Mouse (Mus musculus) thymus, postnatal 14 days (tissue): ENCODE measurements at regions not wholly inside any gene's neighbourhood (a gene's known extent, or its start where the extent isn't known, plus 50 kb on each side); places are given as distances from the start of the nearest gene placed in this dataset.
A peak's percentile ranks its signal among the peaks of the same experiment; 100 is the strongest.

Experiments
- DNase-seq: peaks from one replicate; pipeline ENCODE4 v3.0.0; 2021

- no peak for DNase-seq
Observed at GRCm38 (mm10) chr12:12882931-12883553, 58.7 kb downstream of the Mycn start.

- DNase-seq, result no peak
Observed at GRCm38 (mm10) chr12:12878031-12878430, 63.7 kb downstream of the Mycn start.

GRCm38 (mm10) chr12:12877539-12877938, 64.2 kb downstream of the Mycn start:
- no peak for DNase-seq

GRCm38 (mm10) chr12:12875976-12876745, 65.6 kb downstream of the Mycn start:
- no peak for DNase-seq

GRCm38 (mm10) chr12:12873551-12873950, 68.2 kb downstream of the Mycn start:
- DNase-seq, result no peak

GRCm38 (mm10) chr12:12872974-12873373, 68.7 kb downstream of the Mycn start:
- no peak for DNase-seq

GRCm38 (mm10) chr12:12871272-12871671, 70.4 kb downstream of the Mycn start:
- DNase-seq, result no peak

GRCm38 (mm10) chr12:12866590-12866989, 75.1 kb downstream of the Mycn start:
- DNase-seq, result no peak

- DNase-seq, result no peak
Observed at GRCm38 (mm10) chr12:12850681-12851080, 91.0 kb downstream of the Mycn start.

GRCm38 (mm10) chr12:12846716-12847115, 95.0 kb downstream of the Mycn start:
- DNase-seq, result no peak

GRCm38 (mm10) chr12:12842247-12842957, 99.3 kb downstream of the Mycn start:
- DNase-seq, result no peak

- DNase-seq, result no peak
Observed at GRCm38 (mm10) chr12:12841385-12842238, 100.1 kb downstream of the Mycn start.

GRCm38 (mm10) chr12:12840661-12841384, 100.9 kb downstream of the Mycn start:
- DNase-seq, result no peak

- DNase-seq, result no peak
Observed at GRCm38 (mm10) chr12:12837775-12838174, 103.9 kb downstream of the Mycn start.

GRCm38 (mm10) chr12:12827821-12828641, 113.7 kb downstream of the Mycn start:
- DNase-seq, result no peak

- no peak for DNase-seq
Observed at GRCm38 (mm10) chr12:12827379-12827778, 114.3 kb downstream of the Mycn start.

- DNase-seq, result no peak
Observed at GRCm38 (mm10) chr12:12826431-12826830, 115.3 kb downstream of the Mycn start.

GRCm38 (mm10) chr12:12825842-12826241, 115.9 kb downstream of the Mycn start:
- DNase-seq, result no peak

GRCm38 (mm10) chr12:12821473-12821872, 120.2 kb downstream of the Mycn start:
- DNase-seq, result peak; percentile 44

- no peak for DNase-seq
Observed at GRCm38 (mm10) chr12:12820668-12821351, 120.9 kb downstream of the Mycn start.

- peak; percentile 13 for DNase-seq
Observed at GRCm38 (mm10) chr12:12819746-12820145, 122.0 kb downstream of the Mycn start.
